Mouse (Mus musculus) cerebellum, postnatal 4 days (tissue): ENCODE data around the gene Dph2.

Experiments used
- DNase-seq, 2 experiments: peaks; one replicate each; pipeline ENCODE4 v3.0.0; 2022; ENCODE audit warnings: low spot score in 2 of 2, mixed read lengths in 1 of 2

Gene Dph2

DNA sequence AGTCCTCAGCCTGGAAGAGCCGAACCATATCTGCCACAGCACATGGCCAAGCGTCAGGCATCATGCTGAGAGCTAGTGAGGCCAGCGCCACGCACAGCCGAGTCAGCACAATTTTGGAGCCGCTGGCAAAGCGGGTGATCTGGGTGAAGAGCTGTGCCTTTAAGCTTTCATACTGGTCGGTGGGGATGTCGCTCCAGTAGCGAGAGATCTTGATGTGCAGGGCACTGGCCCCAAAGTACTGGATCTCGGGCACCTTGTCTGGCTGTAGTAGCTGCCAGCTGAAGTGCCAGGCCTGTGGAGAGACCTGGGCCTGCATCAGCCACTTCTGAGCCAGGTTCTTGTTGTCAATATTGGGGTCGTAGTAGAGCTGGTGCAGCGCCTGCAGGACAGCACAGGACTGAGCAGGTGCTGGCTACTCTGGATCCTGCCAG, 20.3 kb upstream of the Dph2 start:
- no peak for DNase-seq

DNA sequence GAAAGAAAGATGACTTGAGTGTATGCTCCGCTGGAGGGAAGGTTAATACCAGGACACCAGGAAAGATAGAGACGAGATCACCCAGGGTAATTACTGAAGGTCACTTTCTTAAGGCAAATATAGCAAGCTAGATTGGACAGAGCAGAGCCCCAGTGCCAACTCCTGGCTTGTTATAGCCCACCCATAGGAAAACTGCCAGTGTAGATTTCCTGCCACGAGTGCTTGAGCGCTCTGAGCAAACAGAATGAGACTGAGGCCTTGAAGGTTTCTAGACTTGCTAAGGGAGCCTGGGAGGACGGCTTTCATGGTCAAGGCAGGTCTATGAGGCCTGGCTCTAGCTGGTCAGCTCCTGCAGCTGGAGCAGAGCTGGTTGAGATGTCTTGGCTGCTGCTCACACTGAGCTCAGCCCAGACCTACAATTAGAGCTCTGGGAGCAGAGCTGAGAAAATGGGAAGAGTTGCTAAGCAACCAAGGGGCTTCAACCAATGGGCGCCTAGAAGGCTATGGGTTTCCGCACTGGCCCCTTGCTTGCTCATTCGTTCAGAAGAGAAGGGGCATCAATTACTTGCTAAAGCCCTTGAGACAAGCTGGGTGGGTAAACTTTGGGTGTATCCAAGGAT, 17.1 kb upstream of the Dph2 start:
- DNase-seq, result peak in 1 of 2 experiments; percentile 32

DNA sequence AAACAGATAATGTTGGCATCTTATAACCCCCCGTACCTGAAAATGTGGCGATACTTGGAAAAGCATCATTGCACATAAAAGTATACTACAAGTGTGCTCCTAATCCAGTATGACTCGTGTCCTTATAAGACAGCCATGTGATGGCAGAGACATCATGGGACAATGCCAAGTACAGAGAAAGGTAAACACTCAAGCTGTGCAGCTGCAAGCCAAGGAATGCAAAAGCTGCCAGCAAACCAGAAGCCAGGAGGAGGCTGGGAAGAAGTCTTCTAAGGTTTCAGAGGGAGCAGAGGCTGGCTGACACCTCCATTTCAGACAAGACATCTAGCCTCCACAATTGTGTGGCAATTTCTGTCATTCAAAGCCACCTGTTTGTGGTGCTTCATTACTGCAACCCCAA, 14.4 kb upstream of the Dph2 start:
- DNase-seq, result no peak

DNA sequence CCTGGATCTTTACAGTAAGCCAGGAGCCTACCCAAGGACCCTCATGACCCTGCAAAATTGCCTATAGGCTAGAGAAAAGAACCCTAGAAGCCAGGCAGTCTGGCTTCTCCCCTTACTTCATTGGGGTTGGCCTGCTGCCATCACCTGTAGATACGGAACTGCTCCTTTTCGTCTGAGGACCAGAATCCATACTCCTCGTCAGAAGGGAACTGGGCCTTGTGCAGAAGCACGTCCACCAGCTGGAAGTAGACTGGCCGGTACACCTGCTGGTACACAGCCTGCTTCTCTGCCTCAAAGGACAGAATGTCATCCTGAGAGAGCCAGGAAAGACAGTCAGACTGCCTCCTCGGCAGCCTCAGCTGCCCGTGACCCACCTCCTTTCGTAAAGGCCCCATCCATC, 12.9 kb upstream of the Dph2 start:
- no peak for DNase-seq

DNA sequence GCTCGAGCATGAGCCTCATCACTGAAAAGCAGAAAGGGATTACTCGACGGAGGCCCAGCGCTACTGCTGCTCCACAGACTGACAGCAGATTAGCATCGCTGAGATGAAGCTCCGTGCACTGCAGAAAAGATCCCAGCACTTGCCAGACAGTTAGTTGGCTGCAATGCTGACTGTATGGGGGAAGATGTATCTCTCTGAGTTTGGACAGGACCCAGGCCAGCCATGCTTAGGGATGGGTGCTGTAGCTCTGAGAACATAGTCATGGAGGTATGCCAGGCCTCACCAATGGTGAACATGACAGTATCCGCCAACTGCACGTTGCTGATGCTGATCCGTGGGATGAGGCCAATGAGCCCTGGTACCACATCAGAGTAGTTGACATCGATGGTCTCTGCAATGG, 12.3 kb upstream of the Dph2 start:
- DNase-seq, result no peak

DNA sequence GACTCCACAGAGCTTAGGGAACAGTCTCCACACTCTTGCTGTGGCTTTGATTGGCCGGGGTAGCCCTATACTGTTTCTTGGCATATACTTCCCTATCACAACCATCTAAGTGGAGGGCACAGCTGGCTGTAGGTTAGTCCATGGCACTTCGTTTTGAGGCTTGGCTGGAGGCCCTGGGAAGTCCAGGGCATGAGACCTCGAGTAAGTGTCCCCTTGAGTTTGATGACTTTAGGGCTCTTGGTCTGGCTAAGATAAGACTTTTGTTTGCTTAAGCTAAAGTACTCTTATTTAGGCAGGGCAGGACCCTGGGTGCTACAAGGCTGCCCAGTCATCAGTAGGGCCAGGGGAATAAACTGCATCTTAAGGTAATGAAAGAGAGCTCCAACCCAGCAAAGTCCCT, 6.3 kb upstream of the Dph2 start:
- DNase-seq, result no peak

DNA sequence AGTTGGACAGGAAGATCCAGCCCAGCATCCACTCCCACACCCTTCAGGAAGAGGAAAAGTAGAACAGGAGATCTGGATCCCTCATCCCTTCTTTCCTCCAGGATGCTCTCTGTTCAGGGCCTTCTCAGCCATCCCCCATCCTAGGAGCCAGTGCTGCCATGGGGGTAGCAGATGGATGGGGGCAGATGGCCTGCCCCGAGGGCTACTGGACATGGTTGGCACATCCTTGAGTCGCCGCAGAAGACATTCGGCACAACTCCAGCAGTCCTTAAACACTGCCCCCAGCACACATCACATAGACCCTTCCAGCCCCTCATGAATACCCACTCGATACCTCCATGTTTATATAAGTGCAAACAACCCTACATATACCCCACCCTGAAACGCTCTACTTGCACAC, 4.2 kb upstream of the Dph2 start:
- DNase-seq, result peak in 1 of 2 experiments; percentile 33

DNA sequence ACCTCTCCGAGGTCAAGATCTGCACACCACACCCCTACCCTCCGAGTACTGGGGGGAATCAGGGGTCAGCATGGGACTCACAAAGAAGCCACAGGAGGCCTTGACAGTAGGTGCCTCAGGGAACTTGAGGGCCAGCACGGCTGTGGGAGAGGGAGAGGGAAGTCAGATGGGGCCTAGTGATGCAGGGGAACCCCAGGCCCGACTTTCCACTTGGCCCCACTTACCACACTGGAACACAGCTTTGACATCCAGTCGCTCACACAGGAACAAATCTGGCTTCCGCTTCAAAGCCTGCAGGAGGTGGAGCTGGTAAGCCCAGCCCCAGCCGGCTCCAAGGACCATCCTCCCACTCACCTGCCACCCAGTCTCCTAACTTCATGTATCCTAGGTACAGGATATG, 3.5 kb upstream of the Dph2 start:
- DNase-seq, result no peak

DNA sequence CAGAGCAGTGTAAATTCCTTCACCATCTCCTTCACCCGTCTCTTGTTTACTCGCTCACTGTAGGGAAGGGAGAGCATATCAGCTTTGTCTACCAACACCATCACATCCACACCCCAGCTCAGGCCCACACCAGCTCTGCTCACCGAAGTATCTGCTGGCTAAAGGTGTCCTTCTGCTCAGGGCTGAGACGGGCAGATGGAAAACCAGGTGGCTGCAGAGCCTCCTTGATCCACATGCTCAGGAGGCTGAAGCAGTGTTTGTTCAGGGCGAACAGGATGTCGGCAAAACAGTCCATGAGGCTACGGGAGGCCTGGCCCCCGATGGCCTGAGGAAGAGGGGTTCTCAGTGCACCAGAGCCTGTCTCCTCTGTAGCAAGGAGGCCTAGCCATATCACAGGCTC, 2.8 kb upstream of the Dph2 start:
- DNase-seq, result no peak

DNA sequence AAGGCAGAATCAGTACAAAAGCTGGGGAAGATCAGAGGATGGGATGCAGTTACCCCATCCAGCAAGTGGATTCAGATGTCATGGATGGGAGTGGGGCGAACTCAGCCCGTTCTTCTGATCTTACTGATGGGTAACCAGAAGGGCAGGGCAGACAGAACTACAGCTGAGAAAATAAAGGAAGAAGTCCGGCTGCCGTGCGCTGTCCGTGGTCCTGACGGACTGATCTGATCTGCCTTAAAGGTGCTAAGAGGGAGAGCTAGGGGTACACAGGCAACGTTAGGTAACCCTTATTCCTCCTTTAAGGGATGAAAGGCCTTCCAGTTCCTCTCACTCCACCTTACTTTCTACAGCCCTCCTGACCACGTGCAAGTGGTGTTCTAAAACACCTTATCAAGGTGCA, 1.5 kb upstream of the Dph2 start:
- no peak for DNase-seq

DNA sequence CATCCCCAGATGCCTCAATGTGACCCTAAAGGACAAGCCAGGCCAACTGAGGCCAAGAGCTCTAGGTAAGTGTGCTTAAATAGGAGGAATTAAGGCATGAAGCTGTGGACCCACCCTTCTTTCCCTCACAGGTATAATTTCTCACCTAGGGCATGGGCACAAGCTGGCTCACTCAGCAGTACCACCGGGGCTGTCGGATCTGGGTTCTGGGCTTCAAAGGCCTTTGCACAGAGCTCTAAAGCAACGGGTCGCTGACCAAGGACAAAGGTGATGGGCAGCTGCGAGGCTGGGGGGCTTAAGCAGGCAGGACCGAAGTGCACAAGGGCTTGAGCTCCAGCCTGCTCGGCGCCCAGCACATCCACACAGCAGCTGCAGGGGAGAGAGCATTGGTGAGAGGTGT, 1.1 kb downstream of the Dph2 start:
- no peak for DNase-seq

DNA sequence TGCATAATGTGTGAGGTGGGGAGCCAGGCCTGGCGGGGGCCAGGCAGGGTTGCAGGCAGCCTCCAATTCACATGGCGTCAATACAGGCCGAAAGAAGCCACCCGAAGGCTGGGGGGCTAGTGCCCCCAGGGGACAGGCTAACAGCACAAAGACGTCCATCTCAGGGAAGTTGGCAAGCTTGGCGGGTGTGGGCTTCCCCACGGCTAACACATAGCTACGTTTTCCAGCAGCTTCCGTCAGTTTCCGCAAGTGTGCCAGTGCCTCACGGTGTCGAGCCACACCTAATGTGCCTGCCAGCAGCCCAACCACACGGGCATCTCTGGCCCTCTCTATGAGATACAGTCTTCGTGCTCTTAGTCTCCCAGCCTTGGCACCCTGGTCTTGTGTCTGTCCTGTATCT, 1.8 kb downstream of the Dph2 start:
- DNase-seq, result no peak

DNA sequence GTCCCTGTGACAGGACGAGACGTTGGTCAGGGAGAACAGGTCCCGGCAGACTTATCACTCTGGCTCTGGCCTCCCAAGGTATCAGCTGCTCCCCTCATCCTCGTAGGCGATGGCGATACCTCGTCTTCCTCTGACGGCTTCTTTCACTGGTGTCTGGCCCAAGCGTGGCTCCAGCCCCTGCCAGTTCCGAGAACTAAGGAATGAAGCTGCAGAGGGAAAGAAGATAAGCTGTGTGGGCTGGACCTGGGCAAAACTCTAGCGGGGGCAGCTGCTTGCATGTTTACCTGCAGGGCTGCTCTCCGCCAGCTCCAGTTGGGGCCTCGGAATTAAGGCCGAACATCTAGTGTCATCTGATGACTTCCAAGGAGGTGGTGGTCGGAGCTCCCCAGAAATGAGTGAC, 2.4 kb downstream of the Dph2 start:
- DNase-seq, result no peak

DNA sequence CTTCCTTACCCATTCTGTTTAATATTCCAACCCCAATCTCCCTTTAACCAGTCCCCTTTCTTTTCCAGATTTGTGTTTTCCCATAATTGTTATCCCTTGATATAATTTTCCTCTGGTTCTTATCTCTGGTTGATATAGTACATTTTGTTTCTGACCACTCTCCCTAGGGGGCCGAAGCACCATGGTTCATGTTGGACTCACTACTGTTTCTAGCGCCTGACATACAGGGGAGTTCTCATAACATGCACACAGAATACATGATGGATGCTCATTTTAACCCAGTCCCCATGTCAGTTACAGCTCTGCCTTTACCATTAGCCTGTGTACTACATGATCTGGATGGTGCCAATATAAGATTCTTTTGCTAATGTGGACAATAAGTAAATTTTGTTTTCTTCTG, 3.9 kb downstream of the Dph2 start:
- no peak for DNase-seq

DNA sequence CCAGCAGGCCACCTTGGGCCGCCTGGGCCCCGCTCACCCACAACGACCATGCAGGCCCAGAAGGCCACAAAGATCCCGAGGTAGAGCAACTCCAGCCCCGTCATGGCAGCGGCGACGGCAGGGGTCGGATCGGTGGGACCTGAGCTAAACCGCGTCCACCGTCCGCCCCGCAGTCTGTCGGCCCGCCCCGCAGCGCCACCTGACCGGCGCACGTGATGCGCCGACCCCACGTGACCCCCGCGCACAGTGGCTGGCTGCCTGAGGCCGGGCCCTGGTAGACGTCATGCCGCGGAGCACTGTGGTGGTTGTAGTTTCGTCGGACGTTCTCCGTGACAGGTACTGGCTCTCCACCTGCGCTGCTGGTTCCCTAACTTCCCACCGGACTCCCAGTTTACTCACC, 4.7 kb downstream of the Dph2 start, which contains the start of gene Atp6v0b:
Gene Atp6v0b, minus strand, starts transcription at position 201 of the 400 bp plus-strand sequence.
- DNase-seq, result peak; percentile 90 to 95

DNA sequence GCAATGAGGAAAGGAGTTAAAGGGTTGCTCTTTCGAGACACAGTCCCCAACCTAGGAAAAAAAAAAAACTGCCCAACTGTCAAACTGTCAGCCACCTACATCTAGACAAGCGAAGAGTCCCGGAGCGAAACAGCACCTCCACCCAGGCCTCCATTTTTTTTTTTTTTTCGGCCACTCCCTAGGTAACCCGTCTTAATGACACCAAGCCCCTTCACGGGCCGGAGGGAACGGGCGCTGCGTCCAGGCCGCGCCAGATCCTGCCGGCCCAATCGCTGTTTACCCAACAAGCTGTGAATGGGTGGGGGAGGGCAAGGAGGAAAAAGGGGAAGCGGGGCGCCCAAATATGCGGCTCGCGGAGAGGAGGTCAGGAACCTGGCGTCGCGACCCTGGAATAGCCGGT, 5.2 kb downstream of the Dph2 start:
- no peak for DNase-seq

DNA sequence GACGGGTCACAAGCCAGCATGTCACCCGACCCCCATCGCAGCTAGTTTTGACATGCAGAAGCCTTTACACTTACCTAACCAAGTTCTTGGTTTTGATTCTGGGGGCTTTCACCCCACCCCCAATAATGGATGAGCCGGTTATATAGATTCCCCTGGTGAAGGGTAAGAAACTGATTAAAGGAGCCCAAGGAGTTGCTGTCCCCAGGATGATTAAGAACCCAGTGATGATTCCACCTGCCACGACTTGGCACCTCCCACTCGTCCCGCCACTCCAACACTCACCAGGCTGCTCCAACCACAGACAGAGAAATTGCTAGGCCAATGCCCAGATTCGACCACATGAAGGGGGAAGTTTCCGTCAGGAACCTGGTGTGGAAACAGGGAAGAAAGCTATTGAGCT, 5.8 kb downstream of the Dph2 start:
- no peak for DNase-seq

DNA sequence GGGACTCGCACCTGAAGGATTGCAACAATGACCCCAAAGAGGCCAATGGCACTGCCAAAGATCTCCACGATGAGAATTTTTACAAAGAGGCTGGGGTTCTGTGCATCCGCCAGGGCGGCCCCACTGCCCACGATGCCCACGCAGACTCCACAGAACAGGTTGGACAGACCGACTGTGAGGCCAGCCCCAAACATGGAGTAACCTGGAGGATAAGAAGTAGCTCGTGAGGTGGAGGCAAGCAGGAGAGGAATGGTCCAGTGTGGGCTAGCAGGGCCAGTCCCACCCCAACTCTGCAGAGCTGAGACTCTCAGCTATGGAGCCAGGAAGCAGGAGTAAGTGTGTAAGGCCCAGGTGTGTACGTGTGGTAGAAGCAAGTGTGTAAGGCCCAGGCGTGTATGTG, 6.7 kb downstream of the Dph2 start:
- DNase-seq, result no peak

DNA sequence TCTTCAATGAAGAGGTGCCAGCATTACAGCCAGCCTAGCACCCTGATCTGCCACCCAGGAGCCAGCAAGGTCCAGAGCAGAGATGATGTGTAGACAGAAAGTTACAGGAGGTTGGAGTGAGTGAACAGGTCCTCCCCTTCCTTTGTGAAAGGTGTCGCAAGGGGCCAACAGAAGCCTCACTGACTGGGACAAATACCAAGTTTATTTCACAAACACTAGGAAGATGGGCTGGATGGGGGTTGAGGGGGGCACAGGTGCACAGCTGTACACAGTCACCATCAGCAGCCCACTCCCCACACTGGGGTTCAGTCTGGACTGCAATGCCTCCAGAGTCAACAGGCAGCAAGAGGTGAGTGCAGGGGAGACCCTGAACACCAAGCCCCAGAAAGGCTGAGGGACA, 7.7 kb downstream of the Dph2 start:
- no peak for DNase-seq

DNA sequence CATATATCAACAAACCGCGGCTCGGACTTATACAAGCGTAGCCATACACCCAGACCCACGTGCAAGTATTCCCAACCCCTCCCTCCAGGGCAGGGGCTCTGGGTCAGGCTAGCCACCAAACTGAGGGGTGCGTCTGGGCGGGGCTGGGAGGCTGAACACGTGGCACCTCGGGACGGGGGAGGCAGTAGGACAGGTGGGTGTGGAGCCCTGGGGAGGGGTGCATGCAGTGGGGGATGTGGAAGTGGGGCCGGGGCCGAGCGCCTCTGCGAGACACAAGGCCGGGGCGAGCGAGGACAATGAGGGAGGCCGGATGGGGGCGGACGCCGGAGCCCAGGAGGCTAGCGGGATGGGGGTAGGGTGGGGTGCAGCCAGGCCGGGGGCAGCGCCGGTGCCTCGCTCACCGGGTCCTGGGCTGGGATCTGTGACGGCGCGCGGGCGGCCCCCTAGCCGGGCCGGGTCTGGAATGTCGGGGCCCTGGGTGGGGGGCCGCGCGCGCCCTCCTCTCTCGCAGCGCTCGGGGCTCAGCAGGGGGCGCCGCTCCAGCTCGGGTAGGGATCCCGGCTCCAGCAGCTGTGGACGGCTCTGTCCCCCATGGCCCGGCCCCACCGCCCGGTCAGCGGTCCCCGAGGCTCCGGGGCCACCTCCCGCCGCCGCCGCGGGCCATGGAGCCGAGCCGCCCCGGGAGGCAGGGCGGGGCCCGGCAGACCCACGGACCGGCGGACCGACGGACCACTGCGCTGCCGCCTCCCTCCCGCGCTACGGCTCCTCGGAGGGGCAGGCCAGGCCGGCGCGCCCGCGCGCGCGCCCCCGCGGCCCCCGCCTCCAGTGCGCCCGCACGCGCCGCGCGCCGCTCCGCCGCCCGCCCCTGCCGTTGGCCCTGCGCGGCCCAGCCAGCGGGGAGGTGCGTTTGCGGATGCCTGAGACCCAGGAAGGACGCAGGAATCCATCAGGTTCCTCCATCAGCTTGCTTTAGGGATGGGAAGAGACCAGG, 8.8 kb downstream of the Dph2 start, which contains the start of gene B4galt2:
Gene B4galt2, minus strand, starts transcription at position 787 of the 991 bp plus-strand sequence.
- peak; percentile 55 to 64 for DNase-seq

DNA sequence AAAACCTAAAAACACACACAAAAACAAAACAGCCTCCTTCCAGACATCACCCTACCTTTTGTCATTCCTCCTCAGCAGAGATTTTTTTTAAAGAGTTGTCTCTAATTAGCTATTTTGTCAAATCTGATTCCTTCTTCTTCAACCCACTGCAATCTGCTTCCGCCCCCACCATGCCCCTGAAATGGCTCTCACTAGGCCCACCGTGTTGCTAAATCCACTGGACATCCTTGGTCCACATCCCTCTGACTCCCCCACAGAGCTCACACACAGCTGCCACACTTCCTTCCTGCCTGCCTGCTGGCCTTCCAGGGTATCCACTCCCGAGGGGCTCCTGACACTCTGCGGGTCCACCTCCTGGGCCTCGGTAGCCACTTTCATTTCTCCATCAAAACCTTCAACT, 13.1 kb downstream of the Dph2 start:
- DNase-seq, result no peak

DNA sequence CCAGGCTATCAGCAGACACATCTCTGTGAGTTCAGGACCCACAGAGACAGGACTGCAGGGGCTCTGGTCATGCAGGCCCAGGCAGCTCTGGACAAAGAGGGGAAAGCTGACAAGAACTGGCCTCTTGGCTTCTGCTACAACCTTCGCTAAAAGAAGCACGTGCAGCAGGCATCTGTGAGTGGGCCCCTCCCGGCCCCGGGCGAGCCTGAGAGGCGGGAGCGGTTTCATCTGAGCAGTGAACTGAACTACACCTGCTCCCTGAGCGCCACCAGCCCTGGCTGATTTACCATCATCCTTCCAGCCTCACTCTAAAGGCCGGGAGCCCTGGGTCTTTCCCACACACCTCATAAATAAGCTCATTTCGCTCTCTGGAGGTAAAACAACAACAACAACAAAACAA, 13.5 kb downstream of the Dph2 start:
- DNase-seq, result no peak

DNA sequence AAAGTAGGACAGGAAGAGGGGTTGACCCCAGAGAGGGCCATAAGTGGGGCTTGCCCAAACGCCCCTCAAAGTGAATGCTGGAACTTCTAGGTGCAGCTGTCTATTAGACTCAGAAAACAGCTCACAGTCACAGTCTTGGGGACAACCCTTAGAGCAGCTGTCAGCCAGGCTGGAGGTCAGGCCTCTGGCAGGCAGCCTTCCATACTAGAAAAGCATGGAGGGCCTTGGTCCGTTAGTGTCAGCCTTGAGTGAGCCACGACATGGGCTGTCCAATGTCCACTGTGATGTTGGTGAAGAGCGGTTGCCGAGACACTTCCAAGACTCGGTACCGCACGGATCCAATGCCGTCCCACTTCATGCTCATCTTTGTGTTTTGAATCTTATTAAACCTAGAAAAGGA, 18.2 kb downstream of the Dph2 start:
- no peak for DNase-seq
